Mouse (Mus musculus) MEL (cell line): Measurements from ENCODE around the gene Opcml. TPM values are rescaled to one million over a fixed set of nuclear protein-coding genes. Genes with fewer than 3 reads are reported as not detected.

Experiments
- DNase-seq: peaks from one replicate; pipeline ENCODE4 v3.0.0; 2011; ENCODE audit warnings: low read depth, low spot score
- H3K27ac ChIP-seq: 2 replicates; pipeline ENCODE4 v1.5.1; 2012; ENCODE audit warnings: low read depth, mild to moderate bottlenecking, control low read depth, low read length, moderate library complexity; ENCODE audit not compliant: control insufficient read depth
- H3K27me3 ChIP-seq, 2 experiments: fragments of 150-350 bp in 1 of 2; sonication (generic) in 1 of 2; 2 replicates each; pipeline ENCODE4 v1.6.1; 2012; ENCODE audit warnings: low read length in 2 of 2, mild to moderate bottlenecking in 2 of 2, improper control_type of control experiment in 1 of 2, moderate library complexity in 1 of 2; ENCODE audit not compliant: insufficient read depth in 2 of 2, control insufficient read depth in 1 of 2
- H3K36me3 ChIP-seq, 2 experiments: 2 replicates each; pipeline ENCODE4 v1.6.1; 2012 to 2014; ENCODE audit warnings: low read length in 2 of 2, improper control_type of control experiment in 1 of 2, inconsistent platforms in 1 of 2, mild to moderate bottlenecking in 1 of 2; ENCODE audit not compliant: insufficient read depth in 2 of 2, control insufficient read depth in 1 of 2
- H3K4me1 ChIP-seq, 2 experiments: fragments of 150-350 bp in 1 of 2; sonication (generic) in 1 of 2; 2 replicates each; pipeline ENCODE4 v1.6.1; 2012; ENCODE audit warnings: low read length in 2 of 2, improper control_type of control experiment in 1 of 2, mild to moderate bottlenecking in 1 of 2; ENCODE audit not compliant: insufficient read depth in 2 of 2, control insufficient read depth in 1 of 2
- H3K4me3 ChIP-seq, 2 experiments: fragments of 150-350 bp in 1 of 2; sonication (generic) in 1 of 2; 2 replicates each; pipeline ENCODE4 v1.5.1; 2012; ENCODE audit warnings: low read depth in 2 of 2, low read length in 2 of 2, mild to moderate bottlenecking in 2 of 2, moderate library complexity in 2 of 2, control low read depth in 1 of 2, improper control_type of control experiment in 1 of 2; ENCODE audit not compliant: control insufficient read depth in 1 of 2, insufficient read depth in 1 of 2
- H3K79me2 ChIP-seq: 2 replicates; pipeline ENCODE4 v1.6.1; 2012; ENCODE audit warnings: mild to moderate bottlenecking, low read length, moderate library complexity; ENCODE audit not compliant: control insufficient read depth, poor library complexity, insufficient read depth
- H3K9ac ChIP-seq: 2 replicates; pipeline ENCODE4 v1.6.1; 2012; ENCODE audit warnings: low read depth, mild to moderate bottlenecking, control low read depth, low read length, moderate library complexity; ENCODE audit not compliant: control insufficient read depth, poor library complexity, severe bottlenecking
- H3K9me3 ChIP-seq: fragments of 150-350 bp; sonication (generic); replicated peaks from 2 replicates; pipeline ENCODE4 v1.6.1; 2012; ENCODE audit warnings: mild to moderate bottlenecking, low read length, improper control_type of control experiment, moderate library complexity; ENCODE audit not compliant: insufficient read depth
- BHLHE40 ChIP-seq: IDR thresholded peaks from 2 replicates; pipeline ENCODE4 v1.6.1; 2012; ENCODE audit warnings: low read depth, mild to moderate bottlenecking, inconsistent platforms, low read length, improper control_type of control experiment, borderline replicate concordance
- CHD2 ChIP-seq: IDR thresholded peaks from 2 replicates; pipeline ENCODE4 v1.6.1; 2011; ENCODE audit warnings: low read length, improper control_type of control experiment
- E2F4 ChIP-seq: IDR thresholded peaks from 2 replicates; pipeline ENCODE4 v1.6.1; 2011; ENCODE audit warnings: low read depth, low read length, improper control_type of control experiment, borderline replicate concordance
- ELF1 ChIP-seq: IDR thresholded peaks from 2 replicates; pipeline ENCODE4 v1.6.1; 2014; ENCODE audit warnings: low read depth, mild to moderate bottlenecking, inconsistent platforms, low read length, improper control_type of control experiment, moderate library complexity
- EP300 ChIP-seq, 2 experiments: IDR thresholded peaks; 2 replicates each; pipeline ENCODE4 v1.6.1; 2011; ENCODE audit warnings: improper control_type of control experiment in 2 of 2, low read length in 2 of 2, low read depth in 1 of 2, mild to moderate bottlenecking in 1 of 2
- GABPA ChIP-seq: IDR thresholded peaks from 2 replicates; pipeline ENCODE4 v1.6.1; 2012; ENCODE audit warnings: low read depth, mild to moderate bottlenecking, inconsistent platforms, low read length, improper control_type of control experiment, moderate library complexity
- GATA1 ChIP-seq: IDR thresholded peaks from 2 replicates; pipeline ENCODE4 v1.6.1; 2011; ENCODE audit warnings: low read depth, low read length, improper control_type of control experiment
- JUND ChIP-seq: IDR thresholded peaks from 2 replicates; pipeline ENCODE4 v1.6.1; 2011; ENCODE audit warnings: low read depth, mild to moderate bottlenecking, improper control_type of control experiment, low read length
- KAT2A ChIP-seq: conservative IDR thresholded peaks from 2 replicates; pipeline ENCODE4 v1.6.1; 2012; ENCODE audit warnings: low read depth, low read length, improper control_type of control experiment, inconsistent platforms
- MAX ChIP-seq: IDR thresholded peaks from 2 replicates; pipeline ENCODE4 v1.6.1; 2011; ENCODE audit warnings: low read length, improper control_type of control experiment
- MAZ ChIP-seq: IDR thresholded peaks from 2 replicates; pipeline ENCODE4 v1.6.1; 2012; ENCODE audit warnings: low read depth, mild to moderate bottlenecking, inconsistent platforms, low read length, improper control_type of control experiment
- MXI1 ChIP-seq: IDR thresholded peaks from 2 replicates; pipeline ENCODE4 v1.6.1; 2011; ENCODE audit warnings: mild to moderate bottlenecking, low read depth, low read length, improper control_type of control experiment
- MYB ChIP-seq: IDR thresholded peaks from 2 replicates; pipeline ENCODE4 v1.6.1; 2011; ENCODE audit warnings: mild to moderate bottlenecking, low read depth, low read length, improper control_type of control experiment
- MYC ChIP-seq: IDR thresholded peaks from 2 replicates; pipeline ENCODE4 v1.6.1; 2011; ENCODE audit warnings: low read depth, mild to moderate bottlenecking, low read length, improper control_type of control experiment, moderate library complexity
- NELFE ChIP-seq: IDR thresholded peaks from 2 replicates; pipeline ENCODE4 v1.6.1; 2011; ENCODE audit warnings: low read depth, low read length, improper control_type of control experiment
- NRF1 ChIP-seq: IDR thresholded peaks from 2 replicates; pipeline ENCODE4 v1.6.1; 2014; ENCODE audit warnings: low read depth, mild to moderate bottlenecking, inconsistent platforms, low read length, improper control_type of control experiment, moderate library complexity; ENCODE audit not compliant: poor library complexity, insufficient read depth, severe bottlenecking
- RCOR1 ChIP-seq: IDR thresholded peaks from 2 replicates; pipeline ENCODE4 v1.6.1; 2012; ENCODE audit warnings: low read depth, mild to moderate bottlenecking, inconsistent platforms, low read length, improper control_type of control experiment
- SIN3A ChIP-seq: IDR thresholded peaks from 2 replicates; pipeline ENCODE4 v1.6.1; 2012; ENCODE audit warnings: low read length, improper control_type of control experiment, inconsistent platforms
- SMC3 ChIP-seq: IDR thresholded peaks from 2 replicates; pipeline ENCODE4 v1.6.1; 2011; ENCODE audit warnings: low read depth, low read length, improper control_type of control experiment
- TAL1 ChIP-seq: IDR thresholded peaks from 2 replicates; pipeline ENCODE4 v1.6.1; 2012; ENCODE audit warnings: mild to moderate bottlenecking, inconsistent platforms, low read length, moderate library complexity, mixed read lengths
- TCF12 ChIP-seq: IDR thresholded peaks from 2 replicates; pipeline ENCODE4 v1.6.1; 2014; ENCODE audit warnings: low read depth, mild to moderate bottlenecking, inconsistent platforms, low read length, improper control_type of control experiment, moderate library complexity
- USF1 ChIP-seq: IDR thresholded peaks from 2 replicates; pipeline ENCODE4 v1.6.1; 2014; ENCODE audit warnings: low read depth, mild to moderate bottlenecking, inconsistent platforms, low read length, improper control_type of control experiment, moderate library complexity
- USF2 ChIP-seq, 2 experiments: IDR thresholded peaks; 2 replicates each; pipeline ENCODE4 v1.6.1; 2011 to 2012; ENCODE audit warnings: improper control_type of control experiment in 2 of 2, low read length in 2 of 2, borderline replicate concordance in 1 of 2, inconsistent platforms in 1 of 2, low read depth in 1 of 2, mild to moderate bottlenecking in 1 of 2; ENCODE audit not compliant: insufficient read depth in 1 of 2
- ZC3H11A ChIP-seq: IDR thresholded peaks from 2 replicates; pipeline ENCODE4 v1.6.1; 2012; ENCODE audit warnings: low read depth, mild to moderate bottlenecking, inconsistent platforms, low read length, improper control_type of control experiment
- ZKSCAN1 ChIP-seq: IDR thresholded peaks from 2 replicates; pipeline ENCODE4 v1.6.1; 2012; ENCODE audit warnings: low read depth, mild to moderate bottlenecking, inconsistent platforms, low read length, improper control_type of control experiment, moderate library complexity
- ZMIZ1 ChIP-seq: IDR thresholded peaks from 2 replicates; pipeline ENCODE4 v1.6.1; 2012; ENCODE audit warnings: low read depth, mild to moderate bottlenecking, inconsistent platforms, low read length, improper control_type of control experiment, moderate library complexity
- ZNF384 ChIP-seq: IDR thresholded peaks from 2 replicates; pipeline ENCODE4 v1.6.1; 2012; ENCODE audit warnings: low read depth, mild to moderate bottlenecking, inconsistent platforms, low read length, improper control_type of control experiment
- polyA plus RNA-seq, 2 experiments: library from polyadenylated mRNA; stranded (reverse) in 1 of 2; unstranded in 1 of 2; fragments of >175 nt in 1 of 2; fragments of >200 nt in 1 of 2; gene quantifications; 2 replicates each; pipeline versions ENCODE4 v1.2.1 to v1.2.4; 2012; ENCODE audit warnings: low replicate concordance in 2 of 2, low read depth in 1 of 2; ENCODE audit not compliant: insufficient read length in 2 of 2, insufficient read depth in 1 of 2, missing spikeins in 1 of 2
- total RNA-seq: library from RNA; depleted of rRNA; stranded (reverse); fragments of 300-350 nt; gene quantifications from 2 replicates; pipeline ENCODE4 v1.2.3, GENCODE M21; 2012

Gene Opcml
- total and polyA plus RNA-seq, 3 experiments, result not detected

GRCm38 (mm10) chr9:28446278-28447064 lies 655.9 kb downstream of the Opcml start:
- Histone ChIP-seq H3K79me2 (no peaks in the 10 kb centered on the region), H3K27me3 (no peaks in the 10 kb centered on the region), H3K27ac (no peak overlapping the region), H3K36me3 (no peaks in the 10 kb centered on the region), H3K9me3 (no peaks in the 10 kb centered on the region), H3K4me3 (no peak overlapping the region), H3K9ac (no peak overlapping the region), H3K4me1 (no peaks in the 10 kb centered on the region)
- TF ChIP-seq MYB, result no peak
- TF ChIP-seq EP300 (IDR thresholded peaks at IDR 0.05; ENCODE audit: low read depth in 1 of 2, low read length in 2 of 2), result no peak
- TF ChIP-seq NRF1, result no peak
- no peak for TF ChIP-seq GABPA
- no peak for TF ChIP-seq MYC
- TF ChIP-seq BHLHE40, result no peak
- no peak for TF ChIP-seq NELFE
- no peak for TF ChIP-seq KAT2A
- no peak for DNase-seq

- no peak for DNase-seq
- TF ChIP-seq ZC3H11A (no peak), ZMIZ1 (no peak), JUND (no peak)
- Histone ChIP-seq H3K79me2 (no peaks in the 10 kb centered on the region), H3K36me3 (no peaks in the 10 kb centered on the region), H3K9ac (no peak overlapping the region), H3K27me3 (no peaks in the 10 kb centered on the region), H3K27ac (no peak overlapping the region), H3K4me1 (no peaks in the 10 kb centered on the region), H3K9me3 (no peaks in the 10 kb centered on the region), H3K4me3 (no peak overlapping the region)
Observed at GRCm38 (mm10) chr9:28452509-28452908, 661.9 kb downstream of the Opcml start.

- no peaks in the 10 kb centered on the region for H3K36me3 ChIP-seq
- no peak for DNase-seq
- H3K79me2 ChIP-seq, result no peaks in the 10 kb centered on the region
- TF ChIP-seq GATA1 (no peak), SMC3 (no peak), SIN3A (no peak), TCF12 (no peak), RCOR1 (no peak), KAT2A (no peak), ZC3H11A (no peak), E2F4 (no peak), USF1 (no peak), CHD2 (no peak), USF2 (IDR thresholded peaks at IDR 0.05; ENCODE audit: borderline replicate concordance in 1 of 2, insufficient read depth in 1 of 2, low read depth in 1 of 2, low read length in 2 of 2) (no peak), TAL1 (no peak), ZKSCAN1 (no peak), MXI1 (no peak), MAX (no peak), ZNF384 (no peak), ELF1 (no peak), MAZ (no peak)
- no peaks in the 10 kb centered on the region for H3K27me3 ChIP-seq
- no peaks in the 10 kb centered on the region for H3K4me1 ChIP-seq
- H3K9ac ChIP-seq, result no peak overlapping the region
- H3K4me3 ChIP-seq, result no peak overlapping the region
- no peaks in the 10 kb centered on the region for H3K9me3 ChIP-seq
- H3K27ac ChIP-seq, result no peak overlapping the region
Observed at GRCm38 (mm10) chr9:28453062-28453461, 662.5 kb downstream of the Opcml start.
